Mouse (Mus musculus) large intestine, adult 2 months (tissue): ENCODE measurements at regions not wholly inside any gene's neighbourhood (a gene's known extent, or its start where the extent isn't known, plus 50 kb on each side); places are given as distances from the start of the nearest gene placed in this dataset.

Source experiments
- DNase-seq: peaks from one replicate; pipeline ENCODE4 v3.0.0-alpha.2; 2012; ENCODE audit warnings: low read depth, low spot score
- WGBS: fragments of 180-500 bp; shearing (Covaris S2); methylation state at CpG from one replicate; pipeline ENCODE4 v1.1.7; 2018; 5-methylcytosine and 5-hydroxymethylcytosine counted together

DNA sequence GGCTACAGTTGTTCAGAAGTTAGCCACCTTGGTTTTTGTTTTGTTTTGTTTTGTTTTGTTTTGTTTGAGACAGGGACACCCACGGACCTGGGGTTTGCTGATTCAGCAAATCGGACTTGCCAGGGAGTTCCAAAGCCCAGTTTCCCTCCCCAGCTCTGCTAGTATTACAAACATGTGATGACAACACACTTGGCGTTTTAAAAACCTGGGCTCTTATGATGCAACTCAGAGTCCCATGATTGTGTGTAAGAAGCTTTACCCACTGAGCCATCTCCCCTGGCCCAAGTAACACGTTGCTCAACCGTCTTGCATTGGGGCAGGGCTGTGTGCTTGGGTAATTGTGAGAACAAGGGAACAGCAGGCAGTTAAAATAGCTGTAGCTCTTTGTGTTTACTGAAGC lies 162.2 kb downstream of the Gm5426 start:
- DNase-seq: no peak
- 72% methylated on average over 5 of the region's 5 CpGs for WGBS

DNA sequence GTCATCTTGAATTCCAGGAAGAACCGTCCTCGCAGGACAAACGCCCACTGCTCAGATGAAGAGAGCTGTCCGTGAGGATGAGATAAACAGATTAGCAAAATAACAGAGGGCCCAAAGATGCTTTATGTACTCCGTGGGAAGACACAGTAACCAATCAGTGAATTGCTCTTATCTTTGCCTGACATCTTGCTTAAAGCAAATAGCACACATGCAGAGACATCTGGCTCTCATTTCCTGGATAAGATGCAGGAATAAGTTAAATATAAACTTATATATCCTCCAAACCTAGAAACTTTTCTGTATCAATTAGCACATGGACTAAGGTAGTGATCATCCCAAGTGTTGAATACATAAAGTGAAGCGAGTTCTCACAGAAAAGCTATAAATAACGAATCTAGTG lies 169.3 kb downstream of the Gm5426 start:
- 67% methylated on average over 7 of the region's 7 CpGs for WGBS
- no peak for DNase-seq

DNA sequence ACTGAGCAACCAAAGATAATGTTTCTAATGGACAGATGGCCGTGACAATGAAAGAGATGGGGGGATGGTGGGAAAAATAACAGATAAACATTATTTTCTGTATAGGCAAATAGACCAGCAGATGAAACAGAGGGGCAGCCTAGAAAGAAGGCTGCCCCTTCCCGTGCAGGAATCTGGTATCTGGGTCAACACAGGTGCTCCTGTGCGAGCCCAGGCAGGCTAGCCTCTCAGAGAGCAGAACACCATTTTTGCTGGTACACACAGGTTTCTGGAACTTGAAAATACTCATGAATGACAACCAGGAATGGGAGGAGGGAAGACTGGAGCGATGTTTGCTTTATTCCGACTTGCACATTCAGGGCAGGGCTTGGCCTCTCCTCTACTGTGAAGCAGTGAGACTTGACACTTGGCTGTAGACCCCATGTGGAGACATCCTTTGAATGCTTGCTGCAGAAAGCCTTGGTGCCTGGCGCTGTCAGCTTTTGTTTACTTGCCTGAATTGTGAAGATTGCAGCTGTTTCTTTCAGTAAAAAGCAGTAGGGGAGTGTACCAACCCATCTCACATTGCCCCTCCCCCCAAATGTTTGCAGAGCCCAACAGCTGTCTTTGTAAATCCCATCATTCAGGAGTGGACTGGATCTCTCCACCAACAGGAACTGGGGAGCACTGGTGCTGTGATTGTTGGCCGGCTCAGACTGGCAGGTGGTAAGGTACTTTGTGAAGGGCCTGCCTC lies 172.5 kb downstream of the Gm5426 start:
- 28% methylated on average over 7 of the region's 7 CpGs for WGBS
- DNase-seq: no peak

DNA sequence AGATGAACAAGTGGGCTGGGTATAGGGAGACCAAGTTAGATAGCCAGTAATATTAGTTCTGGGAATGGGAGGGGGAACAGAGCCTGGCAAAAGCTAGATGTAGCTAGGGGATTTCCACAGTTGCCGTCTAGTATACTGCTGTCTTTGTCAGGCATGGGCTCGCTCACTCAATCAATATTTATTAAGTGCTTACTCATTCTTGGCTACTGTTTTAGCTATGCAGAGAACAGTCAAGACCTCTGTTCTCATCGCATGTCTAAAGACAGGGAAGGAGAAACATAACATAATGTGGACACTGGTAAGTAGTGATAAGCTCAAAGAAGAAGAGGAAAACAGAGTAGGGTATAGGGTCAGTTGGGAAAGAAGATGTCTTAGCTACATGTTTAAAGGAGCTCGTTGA lies 173.4 kb downstream of the Gm5426 start:
- WGBS: 67% methylated on average over 4 of the region's 4 CpGs
- no peak for DNase-seq

DNA sequence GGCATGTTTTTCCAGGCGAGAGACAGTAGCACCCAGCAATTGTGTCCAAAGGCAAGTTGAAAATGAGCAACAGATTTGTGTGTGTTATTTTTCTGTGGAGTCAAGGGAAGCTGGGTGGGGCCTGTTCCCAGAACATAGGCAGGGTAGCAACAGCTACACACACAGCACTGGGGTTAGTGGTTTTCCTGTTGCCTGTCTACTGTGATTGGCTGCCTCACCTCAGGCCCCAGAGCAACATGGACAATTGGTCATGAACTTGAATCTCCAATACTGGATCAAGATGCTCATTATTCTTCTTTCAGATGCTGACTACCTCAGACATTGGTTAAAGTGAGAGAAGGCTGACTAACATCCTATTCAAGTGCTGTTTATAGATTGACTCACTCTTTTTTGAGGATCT lies 188.9 kb downstream of the Gm5426 start:
- 95% methylated on average over 1 of the region's 1 CpGs for WGBS
- no peak for DNase-seq

DNA sequence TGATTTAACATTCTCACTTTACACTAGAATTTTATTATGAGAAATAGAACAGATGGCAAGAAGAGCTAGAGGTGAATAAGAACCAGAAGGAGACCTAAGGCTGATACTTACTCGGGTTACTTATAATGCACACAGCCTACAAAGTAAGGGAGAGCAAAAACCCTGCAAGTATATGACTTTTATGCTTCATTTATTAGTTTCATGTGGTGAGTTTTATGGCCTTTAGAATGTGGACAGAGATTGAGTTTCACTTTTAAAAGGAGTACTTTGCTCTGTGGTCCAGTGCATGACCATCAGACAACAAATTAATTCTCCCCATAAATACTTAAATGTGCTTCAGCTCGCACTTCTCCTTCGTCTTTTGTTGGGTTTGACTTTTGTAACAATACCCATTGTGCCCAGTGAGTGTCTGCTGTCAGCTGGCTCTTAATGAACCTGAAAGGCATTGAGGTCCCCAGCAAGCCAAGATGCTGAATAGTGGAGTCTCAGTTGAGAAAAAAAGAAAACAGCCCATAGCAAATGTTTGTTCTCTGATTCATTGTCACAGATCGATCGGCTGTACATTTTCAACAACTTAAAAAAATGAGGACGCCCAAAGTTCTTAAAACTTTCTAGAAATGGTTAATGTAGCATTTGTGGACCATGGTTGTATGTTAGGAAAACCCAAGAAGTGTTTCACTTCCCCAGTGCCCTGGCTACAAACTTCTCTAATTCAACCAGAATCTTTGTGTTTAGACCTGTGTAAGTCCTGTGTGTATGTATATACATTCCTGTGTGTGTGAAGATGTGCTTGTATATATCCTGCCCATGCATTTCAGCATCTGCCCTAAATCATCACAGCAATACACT lies 194.5 kb downstream of the Gm5426 start:
- DNase-seq: no peak
- 67% methylated on average over 6 of the region's 6 CpGs for WGBS

DNA sequence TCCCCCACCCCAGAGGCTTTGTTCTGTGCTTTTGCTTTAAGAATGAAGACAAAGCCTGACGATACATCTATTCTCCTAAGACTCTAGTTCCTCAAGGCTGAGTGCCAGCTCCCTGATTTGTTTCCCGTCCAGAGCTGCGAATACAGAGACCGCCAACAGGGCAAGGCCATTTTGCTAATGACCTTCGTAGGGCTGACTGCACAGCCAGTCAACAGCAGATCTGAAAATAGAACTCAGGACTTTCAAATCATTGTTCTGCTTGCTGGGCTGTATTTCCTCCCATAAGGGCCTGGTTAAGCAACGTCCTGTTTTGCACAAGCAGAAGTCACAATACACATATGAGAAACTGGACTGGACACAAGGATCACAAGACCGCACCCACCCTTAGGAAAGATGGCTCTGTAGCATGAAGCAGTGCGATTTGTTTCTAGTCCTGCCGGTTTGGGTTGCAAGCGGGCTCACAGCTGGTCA lies 196.4 kb downstream of the Gm5426 start:
- 78% methylated on average over 10 of the region's 10 CpGs for WGBS
- DNase-seq: no peak

DNA sequence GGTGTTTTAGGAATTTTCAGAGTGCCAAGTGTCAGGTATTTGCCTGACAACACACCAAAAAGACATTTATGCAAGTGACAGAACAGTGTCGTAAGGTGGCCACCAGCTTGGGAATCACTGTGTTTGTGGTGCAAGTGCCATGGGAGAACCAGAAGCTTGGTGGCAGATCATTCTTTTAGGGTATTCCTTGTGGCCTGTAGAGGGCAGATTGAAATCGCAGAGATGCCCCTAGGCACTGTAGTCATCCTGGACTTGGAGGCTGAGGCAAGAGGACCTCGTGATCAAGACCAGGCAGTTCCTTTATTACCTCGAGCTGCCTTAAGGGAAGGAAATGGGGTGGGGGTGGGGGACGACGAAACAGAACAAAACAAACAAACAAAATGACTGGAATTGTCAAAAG lies 196.8 kb downstream of the Gm5426 start:
- 60% methylated on average over 6 of the region's 6 CpGs for WGBS

DNA sequence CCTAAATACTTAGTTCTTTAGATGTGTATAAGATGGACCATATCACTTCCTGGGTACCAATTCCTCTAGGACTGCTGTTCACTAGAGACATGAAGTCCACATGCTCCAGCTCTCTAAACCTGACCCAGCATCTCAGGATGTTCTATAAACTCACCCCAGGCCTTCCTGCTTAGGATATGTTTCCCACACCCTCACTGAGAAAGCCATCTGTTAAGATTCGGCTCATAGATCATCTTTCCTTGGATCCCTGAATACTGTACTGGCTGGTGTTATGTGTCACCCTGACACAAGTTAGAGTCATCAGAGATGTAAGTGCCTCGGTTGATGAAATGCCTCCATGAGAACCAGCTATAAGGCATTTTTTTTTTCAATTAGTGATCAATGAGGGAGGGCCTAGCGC lies 199.9 kb downstream of the Gm5426 start:
- DNase-seq: no peak
- 96% methylated on average over 3 of the region's 3 CpGs for WGBS

More for the DNA sequence above, 196.8 kb downstream of the Gm5426 start:
- DNase-seq: no peak

DNA sequence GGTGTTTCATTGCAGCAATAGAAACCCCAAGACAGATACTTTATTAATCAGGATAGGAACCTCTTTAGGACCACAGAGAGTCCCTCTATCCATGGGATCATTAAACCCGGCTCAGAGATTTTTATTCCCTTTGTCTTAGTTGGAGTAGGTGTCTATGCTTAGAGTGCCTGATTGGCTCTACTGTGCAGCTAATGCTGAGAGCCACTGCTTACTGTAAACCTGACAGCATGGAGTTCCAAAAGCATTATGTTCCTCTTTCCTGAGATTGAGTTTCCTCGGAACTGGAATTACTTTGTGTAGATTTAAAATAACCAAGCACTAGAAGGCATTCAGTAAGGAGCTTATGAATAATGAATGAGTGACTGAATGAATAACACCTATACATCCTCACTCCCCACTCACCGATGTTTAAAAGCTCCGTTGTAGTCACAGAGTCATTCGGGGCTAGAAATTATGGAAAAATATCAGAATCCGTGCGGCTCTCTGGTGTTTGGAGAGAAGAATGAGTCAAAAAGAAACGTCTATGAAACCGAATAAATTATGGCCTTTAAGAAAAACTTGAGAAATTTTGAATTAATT lies 200.8 kb downstream of the Gm5426 start:
- 93% methylated on average over 9 of the region's 9 CpGs for WGBS
- DNase-seq: no peak

DNA sequence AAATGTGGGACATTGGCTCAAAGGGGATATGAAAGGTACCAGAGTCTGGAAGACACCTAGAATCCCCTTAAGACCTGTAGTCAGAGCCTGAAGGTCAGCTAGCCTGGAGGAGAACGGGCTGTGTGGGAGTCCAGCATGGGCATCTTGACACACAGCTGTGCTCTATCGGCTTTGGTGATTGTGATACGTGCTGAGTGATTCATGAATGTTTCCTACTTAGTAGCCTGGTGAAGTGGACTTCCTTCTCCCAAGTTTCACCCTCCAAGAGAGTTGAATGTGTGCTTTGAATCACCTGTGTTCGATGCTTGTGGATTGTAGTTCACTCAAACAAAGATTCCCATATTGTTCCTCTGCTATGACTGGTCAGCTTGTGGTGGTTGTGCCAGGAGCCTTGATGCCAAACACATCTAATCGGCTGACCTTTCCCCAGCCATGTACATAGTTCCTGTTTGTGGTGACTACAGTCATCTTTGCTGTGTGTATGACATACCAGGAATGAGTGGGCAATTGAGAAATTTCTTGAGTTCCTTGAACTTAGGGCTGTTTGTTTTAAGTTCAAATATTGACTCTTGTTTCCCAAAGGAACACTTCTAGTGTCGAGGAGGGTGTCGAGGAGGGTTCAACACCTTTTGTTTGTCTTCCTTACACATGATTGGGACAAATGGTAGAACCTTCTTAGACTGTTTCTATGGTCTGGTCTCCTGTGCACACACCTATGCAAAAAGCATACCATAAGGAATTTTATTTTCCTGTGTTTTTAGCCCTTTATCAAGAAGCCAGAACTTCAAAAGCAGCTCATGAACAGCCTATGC lies 201.6 kb downstream of the Gm5426 start:
- no peak for DNase-seq
- 55% methylated on average over 7 of the region's 7 CpGs for WGBS

DNA sequence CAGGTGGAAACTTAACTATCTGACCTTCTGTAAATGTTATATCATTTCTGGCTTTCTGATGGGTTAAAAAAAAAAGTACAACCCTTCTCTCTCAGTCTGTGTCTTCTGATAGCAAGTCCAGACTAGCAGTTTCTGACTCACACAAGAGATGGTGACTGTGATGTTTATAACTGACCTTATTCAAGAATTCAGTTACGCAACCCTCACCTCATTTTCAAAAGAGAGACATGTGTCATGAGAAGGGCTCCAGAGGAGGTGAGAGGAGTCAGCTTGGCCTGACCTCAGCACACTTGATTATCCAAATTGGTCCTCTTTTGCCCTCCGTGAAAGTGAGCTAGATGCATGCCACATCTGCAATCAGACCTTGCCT lies 202.2 kb downstream of the Gm5426 start:
- no peak for DNase-seq
- WGBS: 85% methylated on average over 2 of the region's 2 CpGs

DNA sequence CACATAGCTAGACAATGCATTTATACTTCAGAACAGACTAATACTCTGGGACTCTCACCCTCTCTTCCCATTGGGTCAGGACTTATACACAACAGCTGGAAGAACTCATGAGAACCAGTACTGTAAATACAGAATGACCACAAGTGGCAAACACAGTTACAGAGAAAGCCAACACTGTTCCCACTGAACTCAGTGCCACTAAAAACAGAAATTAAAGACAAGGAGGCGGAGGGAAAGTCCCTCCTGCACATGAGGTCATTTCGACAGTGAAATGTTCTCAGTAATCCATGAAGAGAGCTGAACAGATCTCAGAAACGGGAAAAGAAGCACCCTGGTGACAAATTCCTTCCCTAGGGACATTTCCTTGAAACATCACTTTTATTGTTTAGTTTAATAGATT lies 206.1 kb downstream of the Gm5426 start:
- 70% methylated on average over 3 of the region's 3 CpGs for WGBS
- no peak for DNase-seq

DNA sequence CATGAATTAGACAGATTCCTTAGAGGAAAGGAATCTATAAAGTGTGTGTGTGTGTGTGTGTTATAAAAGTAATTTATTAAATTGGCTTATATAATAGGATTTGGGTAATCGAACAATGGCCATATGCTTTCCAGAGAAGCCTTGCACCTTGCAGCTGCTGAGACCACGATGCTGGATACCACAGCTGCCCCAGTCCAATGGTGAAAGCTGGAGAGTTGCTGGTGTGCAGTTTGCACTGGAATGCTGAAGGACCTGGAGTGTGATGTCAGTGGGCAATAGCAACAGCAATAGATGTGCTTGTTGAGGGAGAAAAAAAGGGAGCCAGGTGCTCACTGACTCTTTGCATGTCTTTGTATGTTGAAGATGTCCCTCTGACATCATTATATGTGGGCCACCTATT lies 207.3 kb downstream of the Gm5426 start:
- 87% methylated on average over 2 of the region's 2 CpGs for WGBS
- DNase-seq: no peak

DNA sequence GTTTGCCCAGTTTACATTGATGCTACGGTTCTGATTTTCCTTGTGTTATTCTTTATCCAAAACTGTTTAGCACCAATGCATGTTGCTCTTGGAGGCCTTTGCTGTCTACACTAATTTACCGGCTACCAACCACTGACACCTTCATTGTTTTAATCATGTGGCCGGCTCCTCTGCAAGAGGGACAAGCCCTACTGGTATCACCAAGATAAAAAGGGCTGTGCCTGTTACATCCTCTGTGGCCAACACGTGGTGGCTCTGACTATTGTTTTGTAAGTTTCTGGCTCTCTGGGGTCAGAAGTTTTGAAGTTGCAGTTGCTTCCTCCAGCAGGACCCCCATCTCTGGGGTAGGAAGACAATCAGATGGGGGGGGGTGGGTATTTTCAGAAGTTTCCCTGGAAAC lies 214.3 kb downstream of the Gm5426 start:
- no peak for DNase-seq
- WGBS: 83% methylated on average over 4 of the region's 4 CpGs

DNA sequence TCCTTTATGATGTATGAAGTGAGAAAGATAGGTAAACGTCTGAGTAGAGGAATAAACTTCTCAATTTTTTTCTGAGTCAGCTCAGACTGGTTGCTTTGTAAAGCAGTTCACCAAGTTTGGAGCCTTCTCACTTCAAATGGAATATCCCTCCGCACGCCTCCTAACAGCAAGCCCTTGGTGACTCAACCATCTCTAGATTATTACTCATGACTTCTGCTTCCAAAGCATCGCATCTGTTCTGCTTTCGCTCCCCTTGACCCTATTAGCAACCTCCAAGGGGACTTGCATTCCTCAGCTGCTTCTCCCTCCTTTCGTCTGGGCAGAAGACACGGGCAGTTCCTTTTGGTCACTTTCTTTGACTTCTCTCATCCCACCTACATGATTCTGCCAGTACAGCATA lies 214.9 kb downstream of the Gm5426 start:
- DNase-seq: no peak
- 67% methylated on average over 7 of the region's 7 CpGs for WGBS

DNA sequence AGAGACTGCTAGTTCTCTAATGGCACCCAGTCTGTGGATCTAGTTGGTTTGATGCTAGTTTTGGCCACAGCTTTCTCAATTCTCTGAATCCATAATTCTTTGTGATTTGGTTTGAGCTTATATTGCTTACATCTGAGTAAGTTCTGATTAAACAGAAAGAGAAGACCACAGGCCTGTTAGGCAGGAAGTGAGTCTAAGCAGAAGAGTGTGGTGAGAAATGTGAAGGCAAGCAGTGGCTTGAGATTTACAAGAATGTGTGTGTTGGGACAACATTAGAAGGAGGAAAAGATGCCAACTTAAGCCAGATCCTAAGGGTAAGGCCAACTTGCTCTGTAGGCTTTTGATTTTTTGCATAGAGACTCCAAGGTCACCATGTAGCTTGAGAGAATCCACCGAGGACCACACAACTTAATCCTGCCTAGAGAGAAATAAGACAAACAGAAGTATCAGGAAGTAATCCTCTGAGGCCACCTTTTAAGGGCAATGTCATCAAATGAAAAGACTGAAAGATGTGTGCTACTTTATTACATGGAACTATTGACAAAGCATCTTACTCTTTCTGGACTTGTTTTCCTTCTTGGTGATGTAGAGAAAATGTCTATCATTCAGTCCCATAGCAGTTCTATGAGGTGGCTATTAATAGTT lies 220.7 kb downstream of the Gm5426 start:
- 60% methylated on average over 1 of the region's 1 CpGs for WGBS
- no peak for DNase-seq

DNA sequence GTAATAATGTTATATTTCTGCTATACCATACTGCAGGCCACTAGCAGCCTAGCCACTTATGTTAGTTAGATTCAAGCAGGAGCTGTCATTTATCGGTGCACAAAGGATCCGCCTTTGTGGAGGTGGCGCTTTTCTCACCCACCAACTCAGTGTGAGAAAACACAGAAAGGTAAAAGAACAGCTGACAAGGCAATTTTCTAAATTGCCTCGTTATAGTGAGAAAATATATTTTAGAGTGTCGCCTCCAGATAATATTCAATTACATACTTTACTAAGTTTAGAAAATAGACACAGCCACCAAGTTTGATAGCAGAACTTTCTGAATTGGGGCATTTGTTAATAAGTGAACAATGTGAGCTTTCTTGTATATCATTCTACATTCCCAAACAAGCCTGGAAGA lies 221.2 kb downstream of the Gm5426 start:
- 92% methylated on average over 5 of the region's 5 CpGs for WGBS

DNA sequence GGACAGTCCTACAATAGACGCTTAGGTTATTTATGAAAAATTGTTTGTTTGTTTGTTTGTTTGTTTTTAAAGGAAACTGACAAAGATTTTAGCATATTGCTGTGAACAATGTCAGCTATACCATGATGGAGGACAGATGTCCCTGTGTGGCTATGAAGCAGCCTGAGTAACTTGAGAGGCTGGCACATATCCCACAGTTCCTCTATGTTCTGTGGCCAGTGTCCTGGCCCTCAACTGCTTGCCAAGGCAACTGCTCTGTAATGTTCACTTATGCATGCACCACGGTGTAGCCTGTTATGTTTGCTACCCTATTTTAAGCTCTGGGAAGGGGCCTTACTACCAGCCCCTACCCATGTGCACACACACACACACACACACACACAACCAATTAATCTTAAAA lies 222.6 kb downstream of the Gm5426 start:
- 83% methylated on average over 2 of the region's 2 CpGs for WGBS
- no peak for DNase-seq

More for the DNA sequence above, 221.2 kb downstream of the Gm5426 start:
- DNase-seq: no peak

DNA sequence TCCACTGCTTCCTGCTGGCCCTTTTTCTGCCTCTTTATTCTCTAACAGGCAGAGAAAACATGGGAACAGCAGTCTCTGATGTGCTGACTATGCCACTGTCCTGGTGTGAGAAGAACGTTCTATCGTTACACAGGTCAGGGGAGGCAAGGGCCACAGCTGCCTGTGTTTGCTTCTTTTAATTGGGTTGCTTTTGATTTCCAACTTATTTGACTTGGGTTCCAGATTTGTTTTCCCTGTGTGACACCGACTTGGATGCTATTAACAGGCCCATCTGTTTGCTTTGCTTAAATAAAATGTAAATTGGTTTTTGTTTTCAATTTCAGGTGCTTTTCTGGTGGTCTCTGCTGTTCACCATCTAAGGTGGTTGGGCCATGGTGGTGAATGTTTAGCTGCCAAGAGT lies 225.8 kb downstream of the Gm5426 start:
- DNase-seq: no peak
- 34% methylated on average over 3 of the region's 3 CpGs for WGBS
